Mouse (Mus musculus): ENCODE measurements around the gene Golga4.
A peak's percentile ranks its signal among the peaks of the same experiment; 100 is the strongest.

Golga4 gene

DNA sequence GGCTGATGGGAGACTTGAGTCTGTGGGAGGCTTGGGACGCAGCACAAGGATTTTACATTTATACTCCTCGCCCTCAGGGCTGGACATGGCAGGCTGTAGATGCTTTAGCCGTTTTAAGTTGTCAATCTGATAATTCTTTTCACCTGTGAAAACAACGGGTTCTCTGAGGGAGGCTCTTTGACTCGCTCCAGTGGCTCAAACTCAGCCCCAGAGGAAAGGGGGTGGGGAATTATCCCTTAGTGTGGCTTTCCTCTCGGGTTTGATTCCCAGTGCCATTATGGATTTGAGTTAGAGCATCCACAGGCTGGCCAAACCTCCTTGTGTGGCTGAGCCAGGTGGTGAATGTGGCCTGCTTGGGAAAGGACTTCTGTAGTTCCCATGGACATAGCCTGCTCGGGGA lies 118.1 kb downstream of the Golga4 start:
- DNase-seq (ENCODE audit: low spot score) = peak; percentile 65

DNA sequence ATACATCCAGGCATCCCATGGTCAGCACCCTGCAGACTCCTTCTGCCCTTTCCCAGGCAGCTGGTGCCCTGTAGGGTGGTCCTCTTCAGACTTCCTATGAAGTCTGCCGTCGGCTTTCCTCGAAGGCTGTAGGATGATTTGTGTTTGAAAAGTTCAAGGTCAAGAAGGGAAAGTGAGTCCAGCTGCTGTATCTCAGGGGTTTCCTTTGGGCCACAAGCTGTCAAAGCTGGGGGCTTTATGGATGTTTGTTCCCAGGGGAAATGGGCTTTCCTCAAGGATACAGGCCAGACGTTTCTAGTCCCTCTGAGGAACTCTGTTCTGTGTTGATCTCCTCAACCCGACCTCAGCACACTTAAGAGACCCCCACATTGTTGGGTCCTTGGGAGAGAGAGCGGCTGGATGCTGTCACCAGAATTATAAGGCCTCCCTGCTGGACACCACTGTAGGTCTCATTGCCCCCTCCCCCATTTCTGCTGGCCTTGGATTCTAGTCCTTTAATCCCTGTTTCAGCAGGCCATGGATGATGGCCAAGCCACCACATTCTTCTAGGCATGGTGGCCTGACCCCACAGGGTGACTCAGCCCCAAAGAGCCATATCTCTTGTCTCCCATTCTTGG lies 123.8 kb downstream of the Golga4 start:
- DNase-seq (ENCODE audit: low spot score) = peak; percentile 50

Measured in embryo, embryonic 10 days (tissue).